Mouse (Mus musculus): ENCODE measurements around the gene Fbxo7.

The Fbxo7 gene

GRCm38 (mm10) chr10:86043651-86044050 is 21.9 kb downstream of the Fbxo7 start:
- DNase-seq (ENCODE audit: low spot score): no peak

GRCm38 (mm10) chr10:86044066-86044465 is 22.3 kb downstream of the Fbxo7 start:
- no peak for DNase-seq (ENCODE audit: low spot score)

GRCm38 (mm10) chr10:86046371-86046770 is 24.6 kb downstream of the Fbxo7 start:
- no peak for DNase-seq (ENCODE audit: low spot score)

GRCm38 (mm10) chr10:86047786-86048185 is 26.0 kb downstream of the Fbxo7 start:
- DNase-seq (ENCODE audit: low spot score): no peak

GRCm38 (mm10) chr10:86050522-86050921 is 28.8 kb downstream of the Fbxo7 start:
- DNase-seq (ENCODE audit: low spot score): no peak

GRCm38 (mm10) chr10:86052818-86053522 is 31.2 kb downstream of the Fbxo7 start:
- no peak for DNase-seq (ENCODE audit: low spot score)

GRCm38 (mm10) chr10:86056297-86056903 is 34.6 kb downstream of the Fbxo7 start:
- DNase-seq (ENCODE audit: low spot score): no peak

- no peak for DNase-seq (ENCODE audit: low spot score)
These were observed 35.5 kb downstream of the Fbxo7 start for GRCm38 (mm10) chr10:86057286-86057685.

- DNase-seq (ENCODE audit: low spot score): no peak
These were observed 35.9 kb downstream of the Fbxo7 start for GRCm38 (mm10) chr10:86057712-86058111.

- no peak for DNase-seq (ENCODE audit: low spot score)
These were observed 38.5 kb downstream of the Fbxo7 start for GRCm38 (mm10) chr10:86060267-86060666.

- DNase-seq (ENCODE audit: low spot score): no peak
These were observed 40.7 kb downstream of the Fbxo7 start for GRCm38 (mm10) chr10:86062261-86063017.

GRCm38 (mm10) chr10:86063018-86063384 is 41.2 kb downstream of the Fbxo7 start:
- DNase-seq (ENCODE audit: low spot score): no peak

GRCm38 (mm10) chr10:86064937-86065336 is 43.2 kb downstream of the Fbxo7 start:
- DNase-seq (ENCODE audit: low spot score): peak; percentile 65

- DNase-seq (ENCODE audit: low spot score): no peak
These were observed 43.9 kb downstream of the Fbxo7 start for GRCm38 (mm10) chr10:86065661-86066060.

- DNase-seq (ENCODE audit: low spot score): no peak
These were observed 44.9 kb downstream of the Fbxo7 start for GRCm38 (mm10) chr10:86066651-86067050.

GRCm38 (mm10) chr10:86067911-86068310 is 46.1 kb downstream of the Fbxo7 start:
- no peak for DNase-seq (ENCODE audit: low spot score)

- no peak for DNase-seq (ENCODE audit: low spot score)
These were observed 47.6 kb downstream of the Fbxo7 start for GRCm38 (mm10) chr10:86069341-86069740.

- no peak for DNase-seq (ENCODE audit: low spot score)
These were observed 49.0 kb downstream of the Fbxo7 start for GRCm38 (mm10) chr10:86070751-86071150.

GRCm38 (mm10) chr10:86074134-86074533 is 52.4 kb downstream of the Fbxo7 start:
- DNase-seq (ENCODE audit: low spot score): no peak

- DNase-seq (ENCODE audit: low spot score): no peak
These were observed 53.4 kb downstream of the Fbxo7 start for GRCm38 (mm10) chr10:86074971-86075711.

GRCm38 (mm10) chr10:86077272-86077671 is 55.5 kb downstream of the Fbxo7 start:
- no peak for DNase-seq (ENCODE audit: low spot score)

GRCm38 (mm10) chr10:86078761-86079160 is 57.0 kb downstream of the Fbxo7 start:
- DNase-seq (ENCODE audit: low spot score): no peak

Measured in left cerebral cortex, adult 11 months (tissue).